Mouse (Mus musculus) limb, embryonic 13.5 days (tissue): ENCODE data around the gene Mcur1. TPM values are rescaled to one million over a fixed set of nuclear protein-coding genes. Genes with fewer than 3 reads are reported as not detected.

Experiments used
- ATAC-seq: fragments of 200-750 bp; cut with Nextera tagmentation; 2 replicates; pipeline ENCODE4 v1.8.0; 2017; ENCODE audit warnings: low read depth, moderate number of reproducible peaks, moderate TSS enrichment; ENCODE audit not compliant: low FRiP score
- H3K27ac ChIP-seq: fragments of 300-500 bp; sonication (generic); 2 replicates; pipeline ENCODE4 v1.5.1; 2015; ENCODE audit warnings: inconsistent platforms, mild to moderate bottlenecking, moderate library complexity
- H3K27me3 ChIP-seq: fragments of 300-500 bp; sonication (generic); 2 replicates; pipeline ENCODE4 v1.6.1; 2015; ENCODE audit warnings: mild to moderate bottlenecking, inconsistent platforms
- H3K36me3 ChIP-seq: fragments of 300-500 bp; sonication (generic); 2 replicates; pipeline ENCODE4 v1.6.1; 2015; ENCODE audit warnings: inconsistent platforms, mild to moderate bottlenecking, moderate library complexity
- H3K4me1 ChIP-seq: fragments of 300-500 bp; sonication (generic); 2 replicates; pipeline ENCODE4 v1.6.1; 2015; ENCODE audit warnings: inconsistent platforms
- H3K4me2 ChIP-seq: fragments of 300-500 bp; sonication (generic); replicated peaks from 2 replicates; pipeline ENCODE4 v1.6.1; 2015; ENCODE audit warnings: inconsistent platforms, mild to moderate bottlenecking, moderate library complexity
- H3K4me3 ChIP-seq: fragments of 300-500 bp; sonication (generic); 2 replicates; pipeline ENCODE4 v1.5.1; 2015; ENCODE audit warnings: moderate library complexity, mild to moderate bottlenecking, inconsistent platforms
- H3K9ac ChIP-seq: fragments of 300-500 bp; sonication (generic); 2 replicates; pipeline ENCODE4 v1.6.1; 2015; ENCODE audit warnings: mild to moderate bottlenecking, inconsistent platforms
- H3K9me3 ChIP-seq: fragments of 300-500 bp; sonication (generic); 2 replicates; pipeline ENCODE4 v1.6.1; 2016; ENCODE audit warnings: inconsistent platforms
- WGBS: fragments of 180-500 bp; shearing (Covaris S2); methylation state at CpG from one replicate; pipeline ENCODE4 v1.1.7; 2015; 5-methylcytosine and 5-hydroxymethylcytosine counted together
- polyA plus RNA-seq: library from polyadenylated mRNA; unstranded; fragments of >200 nt; fragmentation: Nextera tagmentation; extraction: Ambion mirVana; gene quantifications from 2 replicates; pipeline ENCODE4 v1.2.1, GENCODE M21; 2015

Mcur1 gene
- polyA plus RNA-seq, 1 experiment from 2014 or later: 16.7 TPM

DNA sequence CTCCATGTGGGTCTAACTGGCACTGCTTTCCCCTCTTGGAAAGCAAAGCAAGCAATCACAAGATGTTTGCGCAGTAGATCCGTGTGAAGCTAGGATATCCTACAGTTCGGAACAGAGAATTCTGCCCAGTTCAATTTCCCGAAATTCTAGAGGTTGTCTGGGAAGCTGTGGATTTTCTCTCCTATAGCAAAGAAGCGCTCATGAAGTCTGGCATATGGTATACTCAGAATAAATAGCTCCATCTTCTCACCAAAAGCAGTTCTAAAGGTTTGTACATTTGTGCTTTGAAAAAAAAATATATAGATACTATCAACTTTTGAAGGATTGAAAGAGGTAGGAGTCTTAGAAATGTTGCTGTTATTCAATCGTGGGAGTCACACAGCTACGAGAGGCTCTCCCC, 64.3 kb downstream of the Mcur1 start:
- Histone ChIP-seq H3K4me3 (no peak overlapping the region), H3K9ac (no peak overlapping the region), H3K36me3 (no peaks in the 10 kb centered on the region), H3K27ac (no peak overlapping the region), H3K4me1 (peaks cover 7% of the 10 kb centered on the region; the same call in 1 of the 2 replicates), H3K27me3 (no peaks in the 10 kb centered on the region), H3K4me2 (no peak overlapping the region), H3K9me3 (peaks cover 2% of the 10 kb centered on the region; the same call in 1 of the 2 replicates)
- no peak for ATAC-seq
- WGBS: 83% methylated on average over 7 of the region's 7 CpGs

DNA sequence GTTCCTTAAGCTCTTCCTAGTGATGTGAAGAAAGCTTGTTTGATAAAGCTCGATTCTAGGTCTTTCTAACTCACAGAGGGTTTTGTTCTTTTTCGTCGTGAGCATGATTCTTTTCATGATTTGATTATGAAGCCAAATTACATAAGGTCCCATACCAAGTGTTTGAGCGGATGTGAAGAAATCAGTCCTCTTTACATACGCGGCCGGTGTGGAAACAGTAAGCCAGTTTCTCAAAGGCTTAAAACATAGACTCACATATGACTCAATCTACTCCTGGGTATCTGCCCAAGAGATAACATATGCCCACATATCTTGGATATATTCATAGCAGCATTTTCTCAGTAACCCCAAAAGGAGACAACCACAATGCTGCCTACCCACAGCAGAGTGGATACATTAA, 66.3 kb downstream of the Mcur1 start:
- WGBS: 91% methylated on average over 7 of the region's 7 CpGs
- peaks cover 11% of the 10 kb centered on the region; the same call in 1 of the 2 replicates for H3K4me1 ChIP-seq
- peaks cover 2% of the 10 kb centered on the region; the same call in 1 of the 2 replicates for H3K9me3 ChIP-seq
- H3K27me3 ChIP-seq: no peaks in the 10 kb centered on the region
- no peak for ATAC-seq
- H3K36me3 ChIP-seq: no peaks in the 10 kb centered on the region
- H3K4me2 ChIP-seq: no peak overlapping the region
- no peak overlapping the region for H3K9ac ChIP-seq
- no peak overlapping the region for H3K27ac ChIP-seq
- no peak overlapping the region for H3K4me3 ChIP-seq

DNA sequence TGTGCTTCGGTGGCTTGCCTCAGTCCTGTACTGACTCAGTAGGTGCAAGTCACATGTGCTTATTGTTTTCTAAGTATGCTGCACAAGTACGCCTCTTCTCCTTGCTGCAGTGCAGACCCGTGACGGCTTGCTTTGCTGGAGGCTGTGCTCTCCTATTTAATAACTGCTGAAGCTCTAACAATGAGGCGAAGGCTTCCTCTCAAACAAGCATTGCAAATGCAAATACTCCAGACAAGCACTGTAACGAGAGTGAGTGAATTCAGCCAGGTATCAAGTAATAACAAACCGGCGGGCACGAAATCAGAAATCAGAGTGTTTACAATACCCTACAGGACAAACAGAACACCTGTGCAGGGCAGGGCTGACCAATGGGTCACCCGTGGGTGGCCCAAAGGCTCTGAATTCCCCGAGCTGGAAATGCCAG, 66.9 kb downstream of the Mcur1 start:
- ATAC-seq: no peak
- peaks cover 11% of the 10 kb centered on the region; the same call in 1 of the 2 replicates for H3K4me1 ChIP-seq
- H3K36me3 ChIP-seq: no peaks in the 10 kb centered on the region
- H3K4me3 ChIP-seq: no peak overlapping the region
- H3K9ac ChIP-seq: no peak overlapping the region
- H3K27me3 ChIP-seq: no peaks in the 10 kb centered on the region
- no peak overlapping the region for H3K27ac ChIP-seq
- WGBS: 66% methylated on average over 11 of the region's 11 CpGs
- H3K9me3 ChIP-seq: peaks cover 2% of the 10 kb centered on the region; the same call in 1 of the 2 replicates
- H3K4me2 ChIP-seq: no peak overlapping the region

Other genes starting within 250 kb of the Mcur1 start
- gene Sirt5, start 194.7 kb downstream of the Mcur1 start, polyA plus RNA-seq: 42.2 and 42.6 TPM in 2 replicates
- 146 and 148 TPM in 2 replicates for gene Nol7, start 161.8 kb downstream of the Mcur1 start, polyA plus RNA-seq
- gene Ranbp9, start 78.9 kb downstream of the Mcur1 start, polyA plus RNA-seq: 8.8 and 10.3 TPM in 2 replicates
- gene Rnf182, start 55.5 kb upstream of the Mcur1 start, polyA plus RNA-seq: 9.1 and 9.7 TPM in 2 replicates
- gene Cd83, start 224.6 kb upstream of the Mcur1 start, polyA plus RNA-seq: 27.0 and 28.4 TPM in 2 replicates